ENCODE assay signal across 8 mouse cellular contexts in genomic region chr11:70648512-70648911, GRCm38 (mm10). TPM values are rescaled to one million over a fixed set of nuclear protein-coding genes. Genes with fewer than 3 reads are reported as not detected.
DNase-seq lines count a peak whose midpoint lies in the region; ATAC-seq and TF ChIP-seq lines count a peak whose summit lies in the region.

No protein-coding gene starts in this region.

- peak overlapping the region; percentile 98 for H3K4me2 ChIP-seq in heart, embryonic 12.5 days
- H3K4me2 ChIP-seq in hindbrain, embryonic 11.5 days (replicated peaks; ENCODE audit: low read depth, low read length), result peak overlapping the region; percentile 96
- peak overlapping the region; percentile 99; the same call in 1 of the 2 replicates for H3K4me2 ChIP-seq in midbrain, embryonic 11.5 days

- no peak for ATAC-seq in heart, embryonic 12.5 days (ENCODE audit: insufficient number of reproducible peaks, low FRiP score)
- no peak for ATAC-seq in hindbrain, embryonic 11.5 days (ENCODE audit: low FRiP score)
- ATAC-seq in midbrain, embryonic 11.5 days (ENCODE audit: low FRiP score), result no peak
- ATAC-seq in monocyte, adult 5-6 weeks (replicated peaks; ENCODE audit: insufficient number of reproducible peaks, low FRiP score, low TSS enrichment, poor library complexity, severe bottlenecking), result no peak

- H3K27me3 ChIP-seq in heart, embryonic 12.5 days (replicated peaks), result no peaks in the 10 kb centered on the region
- H3K27me3 ChIP-seq in ES-Bruce4 (ENCODE audit: control insufficient read depth, insufficient read depth, low read length, poor library complexity, severe bottlenecking), result no peaks in the 10 kb centered on the region
- no peaks in the 10 kb centered on the region for H3K27me3 ChIP-seq in hindbrain, embryonic 11.5 days (ENCODE audit: control insufficient read depth, insufficient read depth, low read length)
- no peaks in the 10 kb centered on the region for H3K27me3 ChIP-seq in midbrain, embryonic 11.5 days (ENCODE audit: control insufficient read depth, insufficient read depth, low read length)

- H3K4me1 ChIP-seq in heart, embryonic 12.5 days (replicated peaks), result peaks cover 62% of the 10 kb centered on the region
- peaks cover 2% of the 10 kb centered on the region for H3K4me1 ChIP-seq in ES-Bruce4 (ENCODE audit: control insufficient read depth, insufficient read depth, low read length)
- H3K4me1 ChIP-seq in hindbrain, embryonic 11.5 days (replicated peaks; ENCODE audit: control insufficient read depth, insufficient read depth, low read length), result peaks cover 18% of the 10 kb centered on the region
- H3K4me1 ChIP-seq in midbrain, embryonic 11.5 days (ENCODE audit: control insufficient read depth, insufficient read depth, low read length), result peaks cover 31% of the 10 kb centered on the region

- intact Hi-C loops in heart, postnatal 10 days (cut with DNase I), result no loop called here

- TF ChIP-seq CTCF in ES-Bruce4 (IDR thresholded peaks at IDR 0.05; ENCODE audit: low read depth, low read length), result no peak

- no peaks in the 10 kb centered on the region for H3K9me3 ChIP-seq in heart, embryonic 12.5 days (replicated peaks)
- no peaks in the 10 kb centered on the region for H3K9me3 ChIP-seq in ES-Bruce4 (replicated peaks; ENCODE audit: control insufficient read depth, insufficient read depth, low read length, poor library complexity, severe bottlenecking)
- H3K9me3 ChIP-seq in hindbrain, embryonic 11.5 days (ENCODE audit: control insufficient read depth, low read length), result no peaks in the 10 kb centered on the region
- H3K9me3 ChIP-seq in midbrain, embryonic 11.5 days (ENCODE audit: control insufficient read depth, low read length), result no peaks in the 10 kb centered on the region

- no peak for TF ChIP-seq EP300 in ES-Bruce4 (IDR thresholded peaks at IDR 0.05; ENCODE audit: insufficient read depth, low read depth, low read length)

- H3K9ac ChIP-seq in heart, embryonic 12.5 days, result peak overlapping the region; percentile 89
- peak overlapping the region; percentile 88; the same call in 1 of the 2 replicates for H3K9ac ChIP-seq in ES-Bruce4 (ENCODE audit: low read depth, poor library complexity, severe bottlenecking)
- no peak overlapping the region for H3K9ac ChIP-seq in hindbrain, embryonic 11.5 days (ENCODE audit: low read depth, low read length)
- no peak overlapping the region for H3K9ac ChIP-seq in midbrain, embryonic 11.5 days (ENCODE audit: low read length)

- TF ChIP-seq POLR2A in ES-Bruce4 (IDR thresholded peaks at IDR 0.05; ENCODE audit: insufficient read depth, low read length), result no peak

- DNase-seq in heart, postnatal 10 days, result no peak
- DNase-seq in hindbrain, embryonic 11.5 days (ENCODE audit: low spot score), result no peak
- no peak for DNase-seq in midbrain, embryonic 11.5 days (ENCODE audit: low spot score, missing footprints)
- DNase-seq in gastrocnemius, adult 18-20 months (ENCODE audit: low spot score), result no peak
- no peak for DNase-seq in cerebellum, adult 11-12 months

- H3K4me3 ChIP-seq in heart, embryonic 12.5 days, result peak overlapping the region; percentile 89
- H3K4me3 ChIP-seq in ES-Bruce4 (ENCODE audit: low read depth, low read length), result no peak overlapping the region
- H3K4me3 ChIP-seq in hindbrain, embryonic 11.5 days (ENCODE audit: low read depth, low read length), result peak overlapping the region; percentile 69
- peak overlapping the region; percentile 72; the same call in 1 of the 2 replicates for H3K4me3 ChIP-seq in midbrain, embryonic 11.5 days (ENCODE audit: low read depth, low read length)

- H3K36me3 ChIP-seq in heart, embryonic 12.5 days, result peaks cover 68% of the 10 kb centered on the region
- H3K36me3 ChIP-seq in ES-Bruce4 (ENCODE audit: control insufficient read depth, insufficient read depth, low read length, poor library complexity, severe bottlenecking), result peaks cover 54% of the 10 kb centered on the region
- H3K36me3 ChIP-seq in hindbrain, embryonic 11.5 days (ENCODE audit: control insufficient read depth, insufficient read depth, low read length), result 0 out of 2 replicates have a peak, but pooled peaks cover 7% of the 10 kb centered on the region
- peaks cover 26% of the 10 kb centered on the region for H3K36me3 ChIP-seq in midbrain, embryonic 11.5 days (ENCODE audit: control insufficient read depth, insufficient read depth, low read length)

- peak overlapping the region; percentile 95 for H3K27ac ChIP-seq in heart, embryonic 12.5 days (ENCODE audit: poor library complexity, severe bottlenecking)
- no peak overlapping the region for H3K27ac ChIP-seq in ES-Bruce4 (ENCODE audit: insufficient read depth, low read length)
- no peak overlapping the region for H3K27ac ChIP-seq in hindbrain, embryonic 11.5 days (ENCODE audit: low read depth, low read length)
- H3K27ac ChIP-seq in midbrain, embryonic 11.5 days (ENCODE audit: low read depth, low read length), result no peak overlapping the region

- WGBS in heart, embryonic 12.5 days, result 69% methylated on average over 4 of the region's 4 CpGs
- WGBS in hindbrain, embryonic 11.5 days, result 90% methylated on average over 4 of the region's 4 CpGs
- 88% methylated on average over 4 of the region's 4 CpGs for WGBS in midbrain, embryonic 11.5 days

RNA-seq across cellular contexts. Expression of gene Slc25a11, which starts 1.2 kb away (rescaled TPM):
- 227 and 229 TPM in 2 replicates for polyA plus RNA-seq in heart, embryonic 12.5 days (2016; fragmentation: Nextera tagmentation; extraction: Ambion mirVana)
- total RNA-seq in heart, postnatal 10 days (2021), result 100 to 1,000 TPM; 378 to 381 TPM
- 45.0 and 48.0 TPM in 2 replicates for polyA plus RNA-seq in ES-Bruce4 (2011; ENCODE audit: insufficient read depth, insufficient read length, low read depth, missing spikeins)
- 138 and 145 TPM in 2 replicates for polyA plus RNA-seq in hindbrain, embryonic 11.5 days (2014; fragmentation: Nextera tagmentation; extraction: Ambion mirVana)
- polyA plus RNA-seq in midbrain, embryonic 11.5 days (2014; fragmentation: Nextera tagmentation; extraction: Ambion mirVana), result 134 and 142 TPM in 2 replicates
- 41.1 to 62.6 TPM (median 43.5 TPM) in 3 replicates for total RNA-seq in monocyte, adult 5-6 weeks (2017)
- total RNA-seq in gastrocnemius, adult 18-20 months (2021), result 100 to 1,000 TPM; 292 to 304 TPM

RNA-seq across cellular contexts. Expression of gene Rnf167, which starts 1.5 kb away (rescaled TPM):
- polyA plus RNA-seq in heart, embryonic 12.5 days (2016; fragmentation: Nextera tagmentation; extraction: Ambion mirVana), result 67.4 and 70.1 TPM in 2 replicates
- 10 to 100 TPM; 50.2 to 50.4 TPM for total RNA-seq in heart, postnatal 10 days (2021)
- polyA plus RNA-seq in ES-Bruce4 (2011; ENCODE audit: insufficient read depth, insufficient read length, low read depth, missing spikeins), result 55.2 and 61.8 TPM in 2 replicates
- polyA plus RNA-seq in hindbrain, embryonic 11.5 days (2014; fragmentation: Nextera tagmentation; extraction: Ambion mirVana), result 86.6 and 94.3 TPM in 2 replicates
- polyA plus RNA-seq in midbrain, embryonic 11.5 days (2014; fragmentation: Nextera tagmentation; extraction: Ambion mirVana), result 87.0 and 87.9 TPM in 2 replicates
- 89.4 to 129 TPM (median 90.9 TPM) in 3 replicates for total RNA-seq in monocyte, adult 5-6 weeks (2017)
- 10 to 100 TPM; 35.3 to 37.2 TPM for total RNA-seq in gastrocnemius, adult 18-20 months (2021)

RNA-seq across cellular contexts. Expression of gene Pfn1, which starts 5.9 kb away (rescaled TPM):
- 1,661 and 1,678 TPM in 2 replicates for polyA plus RNA-seq in heart, embryonic 12.5 days (2016; fragmentation: Nextera tagmentation; extraction: Ambion mirVana)
- 100 to 1,000 TPM; 456 to 499 TPM for total RNA-seq in heart, postnatal 10 days (2021)
- polyA plus RNA-seq in ES-Bruce4 (2011; ENCODE audit: insufficient read depth, insufficient read length, low read depth, missing spikeins), result 630 and 707 TPM in 2 replicates
- 1,409 and 1,523 TPM in 2 replicates for polyA plus RNA-seq in hindbrain, embryonic 11.5 days (2014; fragmentation: Nextera tagmentation; extraction: Ambion mirVana)
- 1,303 and 1,326 TPM in 2 replicates for polyA plus RNA-seq in midbrain, embryonic 11.5 days (2014; fragmentation: Nextera tagmentation; extraction: Ambion mirVana)
- 527 to 871 TPM (median 568 TPM) in 3 replicates for total RNA-seq in monocyte, adult 5-6 weeks (2017)
- 100 to 1,000 TPM; 217 to 233 TPM for total RNA-seq in gastrocnemius, adult 18-20 months (2021)

RNA-seq across cellular contexts. Expression of gene Eno3, which starts 8.5 kb away (rescaled TPM):
- 238 and 239 TPM in 2 replicates for polyA plus RNA-seq in heart, embryonic 12.5 days (2016; fragmentation: Nextera tagmentation; extraction: Ambion mirVana)
- 1,000 to 10,000 TPM; 1,599 to 1,711 TPM for total RNA-seq in heart, postnatal 10 days (2021)
- 14.7 and 15.7 TPM in 2 replicates for polyA plus RNA-seq in ES-Bruce4 (2011; ENCODE audit: insufficient read depth, insufficient read length, low read depth, missing spikeins)
- 23.2 and 26.2 TPM in 2 replicates for polyA plus RNA-seq in hindbrain, embryonic 11.5 days (2014; fragmentation: Nextera tagmentation; extraction: Ambion mirVana)
- 13.8 and 14.3 TPM in 2 replicates for polyA plus RNA-seq in midbrain, embryonic 11.5 days (2014; fragmentation: Nextera tagmentation; extraction: Ambion mirVana)
- 236 to 452 TPM (median 414 TPM) in 3 replicates for total RNA-seq in monocyte, adult 5-6 weeks (2017)
- total RNA-seq in gastrocnemius, adult 18-20 months (2021), result 1,000 to 10,000 TPM; 5,616 to 7,081 TPM

RNA-seq across cellular contexts. Expression of gene Gp1ba, which starts 9.6 kb away (rescaled TPM):
- polyA plus RNA-seq in heart, embryonic 12.5 days (2016; fragmentation: Nextera tagmentation; extraction: Ambion mirVana), result 1.4 and 2.2 TPM in 2 replicates
- under 1 TPM; 0.17 to 0.43 TPM for total RNA-seq in heart, postnatal 10 days (2021)
- polyA plus RNA-seq in ES-Bruce4 (2011; ENCODE audit: insufficient read depth, insufficient read length, low read depth, missing spikeins), result not detected in 2 replicates
- 0.64 and 1.2 TPM in 2 replicates for polyA plus RNA-seq in hindbrain, embryonic 11.5 days (2014; fragmentation: Nextera tagmentation; extraction: Ambion mirVana)
- 0.61 and 0.81 TPM in 2 replicates for polyA plus RNA-seq in midbrain, embryonic 11.5 days (2014; fragmentation: Nextera tagmentation; extraction: Ambion mirVana)
- total RNA-seq in monocyte, adult 5-6 weeks (2017), result 0.57 to 3.3 TPM in 2 of 3 replicates, not detected in the other
- under 1 TPM in 1 of 2 experiments, not detected in 1; 0.09 TPM for total RNA-seq in gastrocnemius, adult 18-20 months (2021)

Comparison
In these comparisons a context has a peak if more than half of its experiments do, and no peak if none do; other contexts are left out.
1. H3K9ac ChIP-seq: peak in heart, embryonic 12.5 days (single experiment) and ES-Bruce4 (single experiment); none in hindbrain, embryonic 11.5 days (single experiment) and midbrain, embryonic 11.5 days (single experiment).
2. Peak in every context shown above with its lines, with median percentiles within 50 percentile points of each other: H3K4me2 ChIP-seq.